Mouse (Mus musculus): ENCODE measurements around the gene Glis1.
"Not testable (repeated sequence)": the region's sequence is repeated elsewhere in the genome, so short reads cannot be mapped to it uniquely, and the experiment has no call there.

Gene Glis1

DNA sequence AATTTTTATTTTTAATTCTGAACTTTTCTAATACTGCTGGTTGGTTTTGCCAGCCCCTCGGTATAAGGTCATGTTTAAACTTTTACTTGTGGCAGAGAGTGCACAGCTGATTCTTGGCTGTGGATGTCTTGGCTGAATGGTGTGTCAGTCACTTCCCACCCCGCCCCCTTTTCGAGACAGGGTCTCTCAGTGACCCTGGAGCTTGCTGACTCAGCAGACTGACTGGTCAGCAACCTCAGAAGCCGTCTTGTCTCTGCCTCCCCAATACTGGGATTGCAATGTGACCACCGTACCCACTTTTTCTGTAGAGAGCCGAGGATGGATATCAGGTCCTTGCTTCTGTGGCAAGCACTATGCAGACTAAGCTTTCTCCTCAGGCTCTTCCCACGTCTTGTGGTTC lies 154.2 kb downstream of the Glis1 start:
- DNase-seq, result no peak

DNA sequence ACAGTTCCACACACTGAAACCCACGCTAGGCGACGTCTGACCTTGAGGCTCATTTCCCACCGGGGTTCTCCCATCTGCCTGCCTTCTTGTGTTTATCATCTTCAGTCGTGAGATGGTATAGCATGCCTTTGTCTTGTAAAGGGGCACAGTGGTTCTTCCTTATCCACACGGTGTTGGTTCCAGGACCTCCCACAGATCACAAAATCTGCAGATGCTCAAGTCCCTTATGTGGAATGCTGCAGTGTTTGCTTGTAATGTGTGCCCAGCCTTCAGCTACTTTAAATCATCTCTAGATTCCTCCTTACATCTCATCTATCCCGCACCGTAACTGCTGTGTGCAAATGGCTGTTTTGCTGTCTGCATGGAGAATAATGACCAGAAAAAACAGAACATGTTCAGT lies 154.7 kb downstream of the Glis1 start:
- DNase-seq, result no peak

DNA sequence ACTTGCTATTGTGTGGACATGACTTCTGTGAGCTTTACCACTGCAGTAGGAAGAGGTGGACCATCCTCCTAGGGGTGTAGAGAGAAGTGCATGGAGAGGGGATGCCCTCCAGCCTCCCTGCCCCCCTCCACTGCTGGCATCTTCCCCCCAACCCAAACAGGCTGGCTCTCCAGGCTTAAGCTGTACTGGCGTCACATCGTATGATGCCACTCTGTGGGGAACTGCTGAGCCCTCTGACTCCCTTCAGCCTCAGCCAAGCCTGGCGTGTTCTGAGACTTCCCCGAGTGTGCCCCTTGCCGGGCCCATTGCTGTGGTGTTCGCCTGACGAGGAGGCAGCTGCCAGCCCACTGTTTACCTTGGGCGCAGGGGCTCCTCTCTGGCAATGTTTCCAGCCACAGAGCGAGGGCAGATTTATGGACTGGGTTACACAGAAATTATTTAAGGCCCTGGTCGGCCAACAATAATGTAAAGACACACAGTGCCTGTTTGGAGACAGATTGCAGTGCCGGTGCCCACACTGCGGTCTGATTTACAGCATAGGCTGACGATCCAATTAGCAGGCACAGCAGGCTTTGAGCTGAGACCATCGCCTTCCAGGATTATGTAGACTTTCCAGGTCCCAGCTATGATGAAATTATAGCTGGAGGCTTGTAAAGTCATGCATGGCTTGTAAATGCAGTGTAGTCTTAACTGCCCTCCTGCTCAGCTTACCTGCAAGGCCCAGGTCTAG lies 156.6 kb downstream of the Glis1 start:
- no peak for DNase-seq

DNA sequence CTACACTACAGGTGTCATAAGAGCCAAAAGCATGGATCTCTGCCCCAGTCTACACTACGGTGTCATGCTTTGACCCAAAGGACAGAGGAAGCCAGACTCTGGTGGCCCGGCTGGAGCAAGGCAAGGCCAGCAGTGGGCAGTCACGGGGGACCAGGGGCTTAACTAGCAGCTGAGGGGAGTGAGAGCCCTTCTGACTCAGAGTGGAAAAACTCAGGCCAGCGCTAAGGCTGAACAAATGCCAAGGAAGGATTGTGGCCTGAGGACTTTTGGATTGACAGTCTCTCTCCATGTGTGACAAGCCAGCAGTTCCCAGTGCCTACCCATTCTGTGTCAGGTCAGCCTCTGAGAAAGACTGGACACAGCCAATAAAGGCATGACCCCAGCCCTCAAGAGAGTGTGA lies 159.0 kb downstream of the Glis1 start:
- peak in 1 of 2 experiments; percentile 11 for DNase-seq

DNA sequence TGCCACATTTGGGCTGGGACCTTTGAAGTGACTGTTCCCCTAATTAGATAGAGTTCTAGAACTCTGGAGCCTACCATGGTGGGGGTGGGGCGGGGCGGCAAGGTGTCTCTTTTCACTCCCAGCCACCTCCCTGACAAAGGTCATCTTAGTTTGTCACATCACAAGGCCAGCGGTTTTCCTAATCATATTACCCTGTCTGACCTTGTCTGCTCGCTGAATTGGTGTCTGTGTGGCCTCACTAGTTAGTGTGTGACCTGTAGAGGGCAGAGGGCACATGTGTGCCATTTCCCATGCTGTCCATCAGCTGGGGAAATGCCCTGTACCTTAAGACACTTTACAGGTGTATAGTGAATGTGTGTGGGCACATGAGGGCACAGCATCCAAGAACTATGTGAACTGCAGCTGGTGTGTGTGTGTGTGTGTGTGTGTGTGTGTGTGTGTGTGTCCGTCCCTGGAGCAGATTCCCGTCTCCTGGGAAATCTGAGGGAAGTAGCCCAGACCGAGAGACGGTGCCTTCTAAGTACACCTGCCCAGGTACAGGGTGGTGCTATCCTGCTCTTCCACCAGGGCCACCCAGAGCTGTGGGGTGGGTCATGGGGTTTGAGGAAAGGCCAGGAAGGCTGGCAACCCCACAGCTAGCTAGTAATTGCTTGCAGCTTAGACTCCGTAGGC lies 163.0 kb downstream of the Glis1 start:
- DNase-seq, result no peak

DNA sequence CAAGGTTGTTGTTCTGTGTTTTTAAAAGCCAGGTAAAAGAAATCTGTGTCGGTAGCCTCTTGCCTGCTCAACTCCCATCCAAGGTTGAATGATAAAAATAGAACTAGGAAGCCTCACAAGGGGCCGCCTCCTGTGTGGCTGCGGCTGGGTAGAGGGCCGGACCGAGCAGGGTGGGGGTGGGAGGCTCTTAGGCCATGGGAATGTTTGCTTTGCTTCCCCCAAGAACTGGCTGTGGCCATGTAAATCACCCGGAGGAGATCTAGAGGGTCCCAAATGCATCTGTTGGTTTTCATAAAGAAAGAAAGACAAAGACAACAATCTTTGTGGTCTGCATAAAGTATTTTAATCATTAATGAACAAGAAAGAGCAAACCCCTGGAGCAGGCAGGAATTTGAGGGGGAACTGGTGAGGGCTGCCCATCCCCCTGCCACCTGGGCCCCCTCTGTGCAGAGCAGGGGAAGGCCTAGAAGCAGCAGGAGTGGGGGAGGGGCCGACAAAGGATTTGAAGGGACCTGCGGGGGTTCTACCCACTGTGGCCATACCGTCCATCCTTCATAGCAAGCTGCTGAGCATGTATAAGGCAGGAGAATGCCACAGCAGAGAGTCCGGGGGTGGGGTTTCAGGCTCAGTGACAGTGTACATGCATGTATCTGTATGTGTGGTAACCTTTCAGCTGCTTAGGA lies 163.6 kb downstream of the Glis1 start:
- no peak for DNase-seq

DNA sequence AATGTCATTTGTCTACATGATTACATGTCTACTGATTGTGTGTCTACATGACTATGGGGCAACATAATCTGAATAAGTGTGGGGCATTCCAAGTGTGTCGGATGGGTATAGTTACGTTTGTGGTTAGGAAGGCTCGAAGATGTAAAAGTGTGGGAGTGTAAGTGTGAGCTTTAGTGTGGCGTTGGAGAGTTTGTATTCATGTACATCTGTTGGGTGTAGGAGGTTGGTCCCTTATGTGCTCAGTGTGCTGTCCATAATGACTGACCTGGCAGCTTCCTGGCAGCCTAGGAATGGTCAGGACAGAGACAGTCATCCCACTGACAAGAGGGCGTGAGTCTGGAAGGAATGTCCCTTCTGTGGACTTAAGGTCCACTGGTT lies 164.2 kb downstream of the Glis1 start:
- DNase-seq, result not testable (repeated sequence)

DNA sequence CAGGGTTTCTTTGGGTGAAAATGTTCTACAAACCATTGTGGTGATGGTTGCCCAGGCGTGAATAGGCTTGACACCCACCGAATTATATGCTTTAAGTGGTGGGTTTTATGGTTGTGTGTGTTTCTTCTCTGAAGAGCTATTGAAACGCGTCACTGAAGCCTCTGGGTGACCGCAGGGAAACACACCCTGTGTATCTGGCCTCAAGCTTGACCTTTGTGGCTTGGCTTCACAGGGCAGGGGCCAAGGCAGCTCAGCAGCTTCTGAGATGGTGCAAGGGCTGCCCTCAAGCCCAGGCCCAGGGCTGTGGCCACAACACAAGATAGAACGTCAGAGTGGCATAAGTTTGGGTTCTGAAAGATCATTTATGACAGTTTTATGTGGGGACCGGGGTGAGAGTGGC lies 167.9 kb downstream of the Glis1 start:
- DNase-seq, result no peak

DNA sequence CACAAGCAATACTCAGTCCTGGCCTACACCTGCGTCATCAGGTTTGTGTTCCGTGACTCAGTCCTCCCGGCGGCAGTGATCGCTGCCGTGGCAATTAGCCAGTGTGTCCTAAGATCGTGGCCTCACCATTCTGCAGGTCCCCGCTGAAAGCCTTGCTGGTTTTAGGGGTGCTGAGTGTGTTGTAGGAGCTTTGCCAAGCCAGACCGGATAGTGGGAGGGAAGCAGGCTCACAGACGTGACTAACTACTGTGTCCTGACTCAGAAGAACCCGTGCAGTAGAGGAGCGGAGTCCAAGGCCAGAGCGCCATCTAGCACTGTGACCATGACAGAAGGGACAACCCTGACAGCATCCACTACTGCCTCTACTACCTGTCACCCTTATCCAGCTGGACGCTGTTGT lies 168.4 kb downstream of the Glis1 start:
- peak; percentile 58 to 60 for DNase-seq

DNA sequence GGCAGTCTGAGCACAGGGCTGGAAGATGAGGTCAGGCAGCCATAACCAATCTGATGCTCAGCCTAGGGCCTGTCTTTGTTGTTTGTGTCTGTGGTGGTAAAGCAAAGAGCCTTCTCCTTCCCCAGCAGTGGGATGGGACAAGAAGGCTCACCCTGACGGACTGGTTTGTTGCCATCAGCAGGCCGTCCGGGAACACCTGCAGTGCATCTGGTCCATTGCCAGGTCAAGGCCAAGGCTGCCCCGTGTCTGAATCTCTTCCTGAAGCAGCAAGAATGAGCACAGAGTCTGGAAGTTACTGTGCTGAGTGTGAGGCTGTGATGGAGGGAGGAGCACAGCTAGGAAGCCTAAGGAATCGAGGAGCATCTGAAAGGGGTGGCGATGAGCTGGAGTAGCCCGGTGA lies 168.8 kb downstream of the Glis1 start:
- DNase-seq, result no peak

DNA sequence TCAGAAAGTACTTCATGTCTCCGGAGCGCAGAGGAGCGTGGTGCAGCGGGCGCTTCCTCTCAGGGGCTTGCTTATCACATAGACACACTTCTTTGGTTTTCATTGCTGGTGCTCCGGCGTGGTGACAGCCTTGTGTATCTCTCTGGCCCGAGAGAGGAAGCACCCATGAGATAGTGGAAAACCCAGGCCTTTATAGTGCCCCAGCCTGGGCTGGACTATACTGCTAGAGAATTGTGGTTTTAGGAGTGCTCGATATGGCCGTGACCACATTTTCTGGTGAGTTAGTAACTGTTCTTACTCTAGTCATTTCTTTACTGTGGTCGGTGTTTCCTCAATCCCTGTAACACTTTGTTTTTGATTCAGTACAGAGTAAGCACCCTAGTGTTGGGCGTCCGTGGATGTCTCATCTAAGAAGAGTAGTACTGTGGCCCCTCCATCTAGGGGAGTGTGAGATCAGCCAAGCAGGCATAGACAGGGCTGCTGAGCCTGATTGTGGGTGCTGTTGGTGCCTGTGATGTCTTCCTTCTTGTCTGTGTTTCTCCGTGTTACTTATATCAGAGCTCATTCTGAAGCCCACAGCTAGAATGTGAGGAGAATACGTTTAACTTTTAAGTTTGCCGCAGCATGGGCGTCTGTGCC lies 171.7 kb downstream of the Glis1 start:
- DNase-seq, result no peak

DNA sequence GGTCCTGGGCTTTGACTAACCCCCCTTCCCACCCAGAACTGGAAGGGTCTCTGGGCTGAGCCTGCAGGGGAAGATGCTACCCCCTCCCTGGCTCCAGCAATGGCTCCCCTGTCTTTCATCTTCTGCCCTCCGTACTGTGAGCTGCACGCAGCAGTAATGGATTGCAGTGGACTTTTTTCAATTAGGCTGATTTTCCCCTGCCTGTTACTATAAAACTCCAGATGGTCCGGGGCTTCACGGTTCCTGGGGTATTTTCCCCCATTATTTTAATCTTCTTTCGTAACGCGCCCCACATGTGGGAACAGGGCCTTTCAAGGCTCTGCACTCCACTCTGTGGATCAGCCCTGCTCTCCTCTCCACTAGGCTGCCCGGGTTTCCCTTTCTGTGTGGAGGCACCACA lies 175.4 kb downstream of the Glis1 start:
- no peak for DNase-seq

DNA sequence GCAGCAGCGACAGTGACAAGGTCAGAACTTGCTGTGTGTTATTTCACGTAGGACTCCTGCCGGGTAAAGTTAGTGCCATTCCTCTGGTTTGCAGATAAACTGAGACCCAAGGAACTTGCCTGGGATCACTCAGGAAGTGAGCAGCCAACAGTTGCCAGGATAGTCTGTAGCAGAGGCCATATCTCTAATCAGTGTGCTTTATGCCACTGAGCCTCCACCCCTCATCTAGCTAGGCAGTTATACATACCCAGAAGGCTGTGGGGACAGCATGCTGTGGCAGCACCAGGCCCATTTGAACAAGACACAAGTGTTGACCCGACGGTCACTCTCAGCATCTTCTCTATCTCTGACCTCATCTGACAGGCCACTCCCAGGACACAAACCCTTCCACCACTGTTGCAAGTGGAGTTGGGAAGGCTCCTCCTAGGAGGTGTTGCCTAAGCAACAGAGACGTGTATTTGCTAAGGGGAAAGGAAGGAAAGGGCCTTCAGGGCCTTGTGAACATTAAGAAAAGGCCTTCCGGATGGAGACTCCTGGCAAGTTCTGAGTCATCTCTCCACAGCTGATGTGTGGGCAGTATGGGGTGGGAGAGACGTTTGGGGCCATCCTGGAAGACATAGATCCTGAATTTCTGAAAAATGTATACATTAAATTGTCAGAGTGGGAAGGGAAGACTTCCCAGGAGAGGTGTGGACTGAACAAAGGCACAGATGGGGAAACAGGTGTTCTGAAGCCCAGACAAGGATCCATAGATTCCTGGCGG lies 177.7 kb downstream of the Glis1 start:
- DNase-seq, result no peak

DNA sequence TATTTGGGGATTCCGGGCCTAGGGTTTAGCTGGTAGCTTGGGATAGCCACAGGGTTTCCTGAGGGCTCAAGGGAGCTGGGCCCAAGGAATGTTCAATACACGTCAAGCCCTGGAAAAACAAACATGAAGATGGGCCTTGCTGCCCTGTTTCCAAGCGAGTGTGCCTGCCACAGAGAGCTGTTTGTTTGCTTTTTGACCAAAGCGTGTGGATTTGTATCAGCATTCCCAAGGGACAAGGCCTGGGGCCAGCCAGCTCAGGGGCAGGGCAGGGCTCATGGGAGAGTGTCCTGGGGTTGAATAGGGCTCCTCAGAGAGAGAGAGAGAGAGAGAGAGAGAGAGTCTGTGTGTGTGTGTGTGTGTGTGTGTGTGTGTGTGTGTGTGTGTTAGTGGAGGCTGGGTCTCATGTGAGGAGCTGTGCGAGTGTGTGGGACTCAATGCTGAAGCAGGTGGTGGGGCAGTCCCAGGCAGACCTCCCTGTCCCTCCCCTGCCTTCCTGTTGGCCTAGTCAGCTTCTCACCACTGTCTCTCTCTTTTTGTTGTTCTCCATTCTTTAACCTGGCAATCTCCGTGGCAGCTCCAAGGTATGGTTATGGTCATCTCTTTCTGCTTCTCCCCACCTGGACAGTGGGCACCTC lies 183.3 kb downstream of the Glis1 start:
- DNase-seq, result peak; percentile 36 to 64

DNA sequence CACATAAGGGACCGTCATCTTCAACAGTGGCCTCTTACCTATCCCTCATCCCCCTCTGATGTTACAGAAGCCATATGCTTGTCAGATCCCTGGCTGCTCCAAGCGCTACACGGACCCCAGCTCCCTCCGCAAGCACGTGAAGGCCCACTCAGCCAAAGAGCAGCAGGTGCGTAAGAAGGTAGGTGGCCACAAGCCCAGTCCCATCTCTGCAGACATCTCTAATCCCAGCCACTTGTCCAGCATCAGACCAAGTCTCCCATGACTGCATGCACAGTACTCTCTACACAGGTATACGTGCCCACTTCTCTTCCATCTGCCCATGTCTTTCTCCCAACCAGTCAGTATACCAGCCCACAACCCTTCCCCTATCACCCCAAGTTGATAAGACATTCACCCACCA lies 185.1 kb downstream of the Glis1 start:
- DNase-seq, result no peak

DNA sequence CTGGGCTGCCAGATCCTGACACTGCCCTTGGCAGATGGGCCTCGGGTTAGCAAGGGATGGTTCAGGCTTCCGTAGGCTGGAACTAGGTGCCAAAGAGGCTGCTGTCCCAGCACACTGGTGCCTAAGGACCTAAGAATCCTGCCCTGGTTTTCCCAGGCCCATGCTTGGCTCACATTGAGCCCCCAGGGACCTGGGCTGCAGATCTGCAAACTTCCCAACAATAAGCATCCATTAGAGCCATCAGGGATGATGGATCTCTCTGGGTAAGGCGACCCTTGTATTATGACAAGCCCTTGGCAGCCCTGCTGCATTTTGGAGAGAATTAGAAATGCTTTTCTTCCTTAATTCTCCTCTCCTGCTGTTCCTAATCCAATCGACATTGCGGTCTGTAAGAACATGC lies 187.0 kb downstream of the Glis1 start:
- no peak for DNase-seq

DNA sequence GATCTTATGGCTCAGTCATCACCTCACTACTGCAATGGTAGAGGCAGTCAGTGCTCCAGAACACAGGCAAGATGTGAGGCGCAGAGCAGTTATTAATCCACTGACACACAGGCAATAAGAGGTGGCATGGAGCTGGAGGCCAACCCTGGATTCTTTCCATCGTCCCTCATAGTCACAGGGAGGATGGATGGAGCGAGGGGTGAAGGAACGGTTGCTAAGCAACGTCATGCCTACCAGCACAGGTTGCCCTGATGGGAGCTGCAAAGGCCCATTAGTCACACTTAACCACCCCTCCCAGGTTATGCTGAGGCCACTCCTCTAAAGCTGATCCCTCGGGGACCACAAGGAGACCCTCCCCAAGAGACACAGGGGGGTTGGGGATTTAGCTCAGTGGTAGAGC lies 187.9 kb downstream of the Glis1 start:
- DNase-seq, result no peak

DNA sequence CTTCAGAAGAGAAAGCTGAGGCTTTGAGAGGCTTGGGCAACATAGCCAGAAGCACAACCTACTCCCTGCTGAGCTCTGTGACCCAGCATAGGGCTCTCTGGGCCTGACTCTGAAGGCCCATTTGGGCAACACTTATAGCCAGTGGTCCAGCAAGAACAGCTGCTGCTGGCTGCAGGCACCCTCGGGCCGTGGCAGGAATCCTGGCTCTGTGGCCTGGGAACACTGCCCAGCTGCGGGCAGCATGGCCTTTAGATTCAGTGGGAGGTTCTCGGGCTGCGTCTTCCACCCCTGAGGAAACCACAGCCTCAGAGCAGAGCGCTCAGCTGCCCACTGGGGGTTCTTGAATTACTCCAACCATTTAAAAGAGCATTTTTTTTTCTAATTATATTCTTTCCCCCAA lies 189.5 kb downstream of the Glis1 start:
- no peak for DNase-seq

DNA sequence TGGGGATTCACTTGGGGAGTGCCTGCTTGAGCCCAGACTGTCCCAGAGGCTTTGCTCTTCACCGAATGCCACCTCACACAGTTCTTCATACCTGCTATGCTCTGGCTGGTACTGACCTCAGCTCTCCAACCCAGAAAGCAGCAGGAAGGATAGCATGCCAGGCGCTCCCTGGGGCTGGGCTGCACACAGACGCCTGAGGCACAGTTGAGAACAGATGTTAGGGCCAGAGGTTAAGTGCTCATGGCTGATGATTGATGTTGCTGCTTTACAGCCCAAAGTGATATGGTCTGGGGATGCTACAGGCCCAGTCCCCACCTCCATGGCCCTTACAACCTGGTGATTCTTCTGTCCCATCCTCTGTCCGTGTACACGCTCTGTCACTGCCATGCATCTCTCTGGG lies 190.6 kb downstream of the Glis1 start:
- peak in 1 of 2 experiments; percentile 17 for DNase-seq

DNA sequence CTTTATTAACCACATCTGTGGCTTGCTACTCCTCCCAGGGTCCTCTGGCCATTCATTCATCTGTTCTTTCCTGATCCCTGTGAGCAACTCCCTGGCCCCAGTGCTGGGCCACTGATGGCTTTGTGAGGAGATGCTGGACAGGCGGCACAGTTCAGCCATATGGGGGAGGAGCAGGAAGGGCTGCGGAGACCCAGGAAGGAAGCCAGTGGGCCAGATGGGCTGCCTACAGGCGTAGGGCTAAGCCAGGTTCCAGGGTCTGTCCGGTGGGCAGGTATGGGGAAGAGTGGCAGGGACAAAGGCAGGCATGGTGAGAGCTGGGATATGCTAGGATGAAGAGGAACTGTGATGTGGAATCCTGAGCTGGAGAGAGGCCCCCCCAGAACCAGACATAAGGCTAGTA lies 193.8 kb downstream of the Glis1 start:
- DNase-seq, result no peak

DNA sequence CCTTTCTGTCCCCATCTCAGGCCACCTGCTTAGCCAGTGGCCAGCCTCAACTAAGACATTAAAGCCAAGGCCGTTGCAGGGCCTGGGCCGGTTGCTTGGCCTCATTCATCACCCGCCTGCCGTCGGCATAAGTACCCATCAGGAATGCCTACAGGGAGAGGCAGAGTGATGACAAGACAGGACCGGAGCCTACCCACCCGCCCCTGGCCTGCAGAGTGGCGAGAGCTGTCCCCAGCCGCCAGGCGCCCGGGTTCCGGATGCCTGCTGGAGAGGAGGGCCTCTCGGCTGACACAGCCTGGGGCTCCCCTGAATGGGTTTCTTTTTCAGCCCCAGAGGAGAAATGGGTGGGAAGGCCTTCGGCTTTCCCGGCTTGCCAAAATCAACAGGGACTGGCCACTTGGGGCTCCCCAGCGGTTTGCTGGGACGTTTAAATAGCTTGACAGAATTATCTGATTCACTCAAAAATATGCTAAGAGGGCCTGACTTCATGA lies 194.6 kb downstream of the Glis1 start:
- peak; percentile 20 to 50 for DNase-seq

DNA sequence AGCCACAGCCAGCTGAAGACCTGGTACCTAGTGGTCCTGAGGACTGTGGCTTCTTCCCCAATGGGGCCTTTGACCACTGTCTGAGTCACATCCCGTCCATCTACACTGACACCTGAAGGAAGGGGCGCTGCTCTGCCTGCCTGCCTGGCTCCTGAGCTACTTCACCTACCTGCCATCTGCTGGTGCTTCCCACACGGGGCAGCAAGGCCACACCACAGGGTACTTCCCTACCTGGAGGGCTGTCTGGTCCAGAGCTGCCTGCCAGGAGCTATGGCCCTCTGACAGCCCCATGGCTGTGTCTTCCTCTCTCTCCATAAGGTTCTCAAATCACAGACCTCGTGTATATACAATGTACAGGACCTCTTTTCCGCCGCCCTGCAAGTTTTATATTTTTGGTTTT lies 200.2 kb downstream of the Glis1 start:
- DNase-seq, result no peak

Data from kidney, postnatal 25 days (tissue).